In the genomic region with DNA sequence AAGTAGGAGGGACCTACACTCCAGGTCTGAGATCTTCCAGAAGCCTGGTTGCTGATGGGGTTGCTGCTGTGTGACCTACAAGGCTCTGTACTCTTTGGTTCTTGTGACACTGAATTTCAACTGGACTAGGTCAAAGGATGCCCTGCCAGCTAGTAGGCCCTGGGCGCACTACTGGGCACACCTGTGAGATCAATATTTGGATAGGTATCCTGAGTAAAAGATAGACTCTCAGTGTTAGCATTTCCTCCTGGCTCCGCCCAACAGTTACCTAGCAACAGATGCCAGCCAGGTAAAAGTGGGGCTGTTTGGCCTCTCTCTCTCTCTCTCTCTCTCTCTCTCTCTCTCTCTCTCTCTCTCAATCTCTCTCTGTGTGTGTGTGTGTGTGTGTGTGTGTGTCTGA, we compare ENCODE assay signal across 14 mouse cellular contexts. TPM values are rescaled to one million over a fixed set of nuclear protein-coding genes. Genes with fewer than 3 reads are reported as not detected.
DNase-seq lines count a peak whose midpoint lies in the region; TF ChIP-seq lines count a peak whose summit lies in the region.
"Had no signal": no experiment of that assay in that cellular context is flagged by ENCODE, and none has a peak within 500 bp of the region (broad histone marks: within the 10 kb centered on the region; RNA-seq: fewer than 3 reads in every experiment).

No protein-coding gene starts in this region.

- H3K27ac ChIP-seq in heart, adult 2 months, result peak overlapping the region; percentile 92
- peak overlapping the region; percentile 79 for H3K27ac ChIP-seq in liver, adult 2 months (replicated peaks; ENCODE audit: insufficient read depth, low read depth, low read length)
- 0 out of 2 replicates have a peak overlapping the region, but pooled peaks have one; percentile 12 for H3K27ac ChIP-seq in spleen, adult 2 months (ENCODE audit: insufficient read depth, low read length)
- H3K27ac ChIP-seq: embryonic facial prominence, embryonic 10.5 days; limb, embryonic 10.5 days had no signal

- TF ChIP-seq EP300 in heart, adult 2 months (IDR thresholded peaks at IDR 0.05; ENCODE audit: insufficient read depth, low read depth, low read length), result no peak

- peaks cover 5% of the 10 kb centered on the region for H3K36me3 ChIP-seq in heart, adult 2 months (ENCODE audit: control insufficient read depth, insufficient read depth, low read length)
- H3K36me3 ChIP-seq in liver, adult 2 months (ENCODE audit: control insufficient read depth, insufficient read depth, low read length), result no peaks in the 10 kb centered on the region
- H3K36me3 ChIP-seq in spleen, adult 2 months (ENCODE audit: control insufficient read depth, insufficient read depth, low read length), result no peaks in the 10 kb centered on the region
- H3K36me3 ChIP-seq: embryonic facial prominence, embryonic 10.5 days; limb, embryonic 10.5 days had no signal

- H3K9ac ChIP-seq in heart, adult 2 months (ENCODE audit: low read depth, low read length), result no peak overlapping the region
- no peak overlapping the region for H3K9ac ChIP-seq in liver, adult 2 months (ENCODE audit: low read depth, low read length)

- no peaks in the 10 kb centered on the region for H3K79me2 ChIP-seq in heart, adult 2 months (replicated peaks; ENCODE audit: control insufficient read depth, insufficient read depth, low read length)
- H3K79me2 ChIP-seq in liver, adult 2 months (ENCODE audit: control insufficient read depth, insufficient read depth, low read length), result no peaks in the 10 kb centered on the region

- peaks cover 24% of the 10 kb centered on the region for H3K4me1 ChIP-seq in heart, adult 2 months (ENCODE audit: control insufficient read depth, insufficient read depth, low read length)
- peaks cover 29% of the 10 kb centered on the region for H3K4me1 ChIP-seq in liver, adult 2 months (ENCODE audit: control insufficient read depth, insufficient read depth, low read length)
- H3K4me1 ChIP-seq in spleen, adult 2 months (ENCODE audit: control insufficient read depth, insufficient read depth, insufficient read length), result 0 out of 2 replicates have a peak, but pooled peaks cover 4% of the 10 kb centered on the region

- no peaks in the 10 kb centered on the region for H3K27me3 ChIP-seq in heart, adult 2 months (ENCODE audit: control insufficient read depth, insufficient read depth, low read length)
- no peaks in the 10 kb centered on the region for H3K27me3 ChIP-seq in liver, adult 2 months (ENCODE audit: control insufficient read depth, insufficient read depth, low read length)
- no peaks in the 10 kb centered on the region for H3K27me3 ChIP-seq in spleen, adult 2 months (ENCODE audit: control insufficient read depth, insufficient read depth, low read length)

- no peak for TF ChIP-seq POLR2A in heart, adult 2 months (IDR thresholded peaks at IDR 0.05; ENCODE audit: insufficient read depth, low read depth, low read length)
- TF ChIP-seq POLR2A in liver, adult 2 months (IDR thresholded peaks at IDR 0.05; ENCODE audit: extremely low read depth, insufficient read depth, low read length), result no peak
- TF ChIP-seq POLR2A in spleen, adult 2 months (IDR thresholded peaks at IDR 0.05; ENCODE audit: low read depth, low read length), result no peak

- no peak for DNase-seq in heart, adult 2 months
- no peak for DNase-seq in heart, adult 18-20 months
- peak; percentile 98 for DNase-seq in liver, adult 2 months (ENCODE audit: extremely low read depth, low read depth, low spot score)
- DNase-seq in liver, result no peak
- no peak for DNase-seq in spleen, adult 2 months (ENCODE audit: low read depth in 1 of 2, low spot score in 2 of 2)
- DNase-seq in spleen, postnatal 4 days (ENCODE audit: low spot score in 2 of 2), result no peak
- DNase-seq in testis, postnatal 10 days (ENCODE audit: low spot score), result no peak
- no peak for DNase-seq in urinary bladder, postnatal 4 days (ENCODE audit: low spot score in 2 of 2)
- DNase-seq: B cell, adult 2 months; cerebellum, postnatal 14 days; kidney, postnatal 4 days; right cerebral cortex, postnatal 14 days had no signal

- 100% methylated on average over 2 of the region's 2 CpGs for WGBS in heart, adult 2 months
- 21% methylated on average over 2 of the region's 2 CpGs for WGBS in liver, adult 2 months
- WGBS in spleen, adult 2 months, result 100% methylated on average over 2 of the region's 2 CpGs

- intact Hi-C loops in heart, adult 2 months (cut with DNase I), result no loop called here

- TF ChIP-seq CTCF in heart, adult 2 months (IDR thresholded peaks at IDR 0.05), result no peak
- TF ChIP-seq CTCF in liver, adult 2 months (IDR thresholded peaks at IDR 0.05; ENCODE audit: low read depth, low read length), result no peak
- TF ChIP-seq CTCF in spleen, adult 2 months (IDR thresholded peaks at IDR 0.05; ENCODE audit: extremely low read depth, insufficient read depth, insufficient read length, insufficient replicate concordance), result no peak

- no peak overlapping the region for H3K4me3 ChIP-seq in heart, adult 2 months
- no peak overlapping the region for H3K4me3 ChIP-seq in liver, adult 2 months (ENCODE audit: insufficient read depth, low read depth, low read length)
- H3K4me3 ChIP-seq in spleen, adult 2 months (ENCODE audit: extremely low read depth, insufficient read depth, insufficient read length), result no peak overlapping the region
- H3K4me3 ChIP-seq: embryonic facial prominence, embryonic 10.5 days; limb, embryonic 10.5 days had no signal

RNA-seq across cellular contexts. Expression of gene Slc25a33, which starts 16.9 kb away (rescaled TPM):
- 10 to 100 TPM; 22.3 to 26.0 TPM for total RNA-seq in heart, adult 2 months (2021)
- polyA plus RNA-seq in heart, adult 2 months (2012; rRNA removed), result 19.0 and 20.3 TPM in 2 replicates
- total RNA-seq in heart, adult 18-20 months (2021), result 10 to 100 TPM; 22.7 to 25.7 TPM
- total RNA-seq in liver, adult 2 months (2014; rRNA removed), result 14.3 and 21.5 TPM in 2 replicates
- polyA plus RNA-seq in liver, adult 2 months (2012; rRNA removed), result 11.0 and 12.7 TPM in 2 replicates
- polyA plus RNA-seq in spleen, adult 2 months (2012; rRNA removed), result 5.4 and 7.1 TPM in 2 replicates

RNA-seq across cellular contexts. Expression of gene Tmem201, which starts 53.1 kb away (rescaled TPM):
- total RNA-seq in heart, adult 2 months (2021), result 10 to 100 TPM; 85.9 to 93.3 TPM
- 106 and 107 TPM in 2 replicates for polyA plus RNA-seq in heart, adult 2 months (2012; rRNA removed)
- 10 to 100 TPM; 85.2 to 90.5 TPM for total RNA-seq in heart, adult 18-20 months (2021)
- 6.5 and 8.2 TPM in 2 replicates for total RNA-seq in liver, adult 2 months (2014; rRNA removed)
- polyA plus RNA-seq in liver, adult 2 months (2012; rRNA removed), result 23.4 and 25.2 TPM in 2 replicates
- 24.3 and 30.7 TPM in 2 replicates for polyA plus RNA-seq in spleen, adult 2 months (2012; rRNA removed)

Comparison
In these comparisons a context has a peak if more than half of its experiments do, and no peak if none do; other contexts are left out.
1. H3K27ac ChIP-seq: peak in every context shown above with its lines; median percentile 92 in heart, adult 2 months; 79 in liver, adult 2 months; 12 in spleen, adult 2 months.